Mouse (Mus musculus) limb, embryonic 11.5 days (tissue): Measurements from ENCODE around the gene Krt8. TPM values are rescaled to one million over a fixed set of nuclear protein-coding genes. Genes with fewer than 3 reads are reported as not detected.

ENCODE experiments used
- ATAC-seq: fragments of 200-750 bp; cut with Nextera tagmentation; 2 replicates; pipeline ENCODE4 v1.8.0; 2017; ENCODE audit warnings: low read depth; ENCODE audit not compliant: insufficient number of reproducible peaks, low FRiP score, low TSS enrichment
- DNase-seq: peaks from one replicate; pipeline ENCODE4 v3.0.0-alpha.2; 2015; ENCODE audit warnings: low spot score
- H3K27ac ChIP-seq: fragments of 300-500 bp; sonication (generic); replicated peaks from 2 replicates; pipeline ENCODE4 v1.5.1; 2014; ENCODE audit warnings: low read depth, mild to moderate bottlenecking, low read length
- H3K27me3 ChIP-seq: fragments of 300-500 bp; sonication (generic); 2 replicates; pipeline ENCODE4 v1.6.1; 2014; ENCODE audit warnings: mild to moderate bottlenecking, low read length, mixed read lengths; ENCODE audit not compliant: control insufficient read depth, insufficient read depth
- H3K36me3 ChIP-seq: fragments of 300-500 bp; sonication (generic); 2 replicates; pipeline ENCODE4 v1.6.1; 2014; ENCODE audit warnings: mild to moderate bottlenecking, low read length, moderate library complexity, mixed read lengths; ENCODE audit not compliant: control insufficient read depth, insufficient read depth
- H3K4me1 ChIP-seq: fragments of 300-500 bp; sonication (generic); 2 replicates; pipeline ENCODE4 v1.6.1; 2014; ENCODE audit warnings: low read length, mixed read lengths; ENCODE audit not compliant: control insufficient read depth, insufficient read depth
- H3K4me2 ChIP-seq: fragments of 300-500 bp; sonication (generic); 2 replicates; pipeline ENCODE4 v1.6.1; 2014; ENCODE audit warnings: low read depth, mild to moderate bottlenecking, moderate library complexity; ENCODE audit not compliant: severe bottlenecking
- H3K4me3 ChIP-seq: fragments of 300-500 bp; sonication (generic); 2 replicates; pipeline ENCODE4 v1.5.1; 2014; ENCODE audit warnings: low read depth, low read length
- H3K9ac ChIP-seq: fragments of 300-500 bp; sonication (generic); 2 replicates; pipeline ENCODE4 v1.6.1; 2014; ENCODE audit warnings: mild to moderate bottlenecking, low read length
- H3K9me3 ChIP-seq: fragments of 300-500 bp; sonication (generic); 2 replicates; pipeline ENCODE4 v1.6.1; 2016; ENCODE audit warnings: low read length; ENCODE audit not compliant: control insufficient read depth
- WGBS: fragments of 180-500 bp; shearing (Covaris S2); extraction: QIAGEN DNeasy Blood & Tissue Kit; methylation state at CpG from one replicate; pipeline ENCODE4 v1.1.7; 2014; 5-methylcytosine and 5-hydroxymethylcytosine counted together
- polyA plus RNA-seq: library from polyadenylated mRNA; unstranded; fragments of >200 nt; fragmentation: Nextera tagmentation; extraction: Ambion mirVana; gene quantifications from 2 replicates; pipeline ENCODE4 v1.2.1, GENCODE M21; 2014

The Krt8 gene
- polyA plus RNA-seq, 1 experiment from 2014 or later = 21.3 TPM

DNA sequence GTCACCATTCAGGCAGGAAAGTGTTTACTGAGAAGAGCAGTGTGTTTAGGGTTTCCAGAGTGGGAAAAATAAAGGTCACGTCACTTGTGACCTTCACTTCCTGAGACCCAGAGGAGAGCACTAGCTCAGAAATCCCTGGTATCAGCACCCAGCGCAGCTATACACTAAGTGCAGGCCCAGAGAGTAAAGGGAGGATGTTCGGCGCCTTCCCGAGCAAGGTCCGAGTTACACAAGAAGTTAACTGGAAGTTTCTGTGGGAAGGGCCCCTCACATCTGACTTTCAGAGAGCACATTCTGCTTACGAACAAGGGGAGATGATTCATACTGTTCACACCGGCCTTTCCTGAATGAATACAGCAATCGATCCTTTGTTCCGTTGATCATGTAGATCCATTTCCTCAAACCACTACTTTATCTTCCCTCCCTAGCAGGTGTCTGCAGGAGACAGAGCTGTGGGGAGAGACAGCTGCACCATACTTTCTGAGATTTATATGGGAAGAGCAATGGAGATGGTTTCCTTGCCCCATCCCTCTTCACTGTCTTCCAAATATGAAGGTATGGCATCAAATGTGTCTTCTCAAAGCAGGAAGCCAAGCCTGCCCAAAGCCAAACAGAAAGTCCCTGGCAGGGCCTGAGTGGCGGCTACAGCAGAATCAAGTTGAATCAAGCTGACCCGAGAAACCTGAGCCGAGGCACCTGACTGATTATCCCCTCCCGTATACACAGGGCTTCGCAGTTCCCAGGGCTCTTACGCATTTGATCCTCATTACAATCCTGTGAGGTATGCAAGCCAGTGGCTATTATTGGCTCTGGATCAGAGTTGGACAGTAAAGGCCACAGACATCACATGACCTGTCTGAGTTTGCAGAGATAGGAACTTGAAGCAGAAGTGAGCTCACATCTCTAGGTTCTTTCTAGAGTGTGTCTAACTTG, 30.1 kb upstream of the Krt8 start:
- Histone ChIP-seq H3K4me3 (no peak overlapping the region), H3K27ac (no peak overlapping the region), H3K4me2 (no peak overlapping the region), H3K9me3 (no peaks in the 10 kb centered on the region), H3K4me1 (no peaks in the 10 kb centered on the region), H3K9ac (no peak overlapping the region), H3K36me3 (no peaks in the 10 kb centered on the region), H3K27me3 (no peaks in the 10 kb centered on the region)
- 67% methylated on average over 16 of the region's 16 CpGs for WGBS
- ATAC-seq = no peak
- no peak for DNase-seq

DNA sequence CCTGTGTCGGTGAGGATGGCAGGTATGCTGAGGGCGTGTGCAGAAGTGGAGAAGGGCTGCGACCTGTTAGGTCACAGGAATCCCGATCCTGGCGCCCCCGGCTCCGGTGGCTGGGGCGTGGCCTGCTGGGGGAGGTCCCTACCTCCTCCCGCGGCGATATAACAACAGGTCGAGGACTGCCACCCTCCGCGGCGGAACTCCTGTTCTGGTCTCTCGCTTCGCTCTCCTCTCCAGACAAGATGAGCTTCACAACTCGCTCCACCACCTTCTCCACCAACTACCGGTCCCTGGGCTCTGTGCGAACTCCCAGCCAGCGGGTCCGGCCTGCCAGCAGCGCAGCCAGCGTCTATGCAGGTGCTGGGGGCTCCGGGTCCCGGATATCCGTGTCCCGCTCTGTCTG, 23.8 kb upstream of the Krt8 start, which contains the start of gene Krt18:
Gene Krt18, plus strand, starts transcription at position 141 of the 400 bp plus-strand sequence.
- Histone ChIP-seq H3K27ac (no peak within 1 kb of the TSS), H3K4me2 (peak within 1 kb of the TSS; percentile 66), H3K27me3 (peaks cover 29% of the 10 kb centered on the region), H3K36me3 (no peaks in the 10 kb centered on the region), H3K4me3 (peak within 1 kb of the TSS; percentile 35), H3K4me1 (peaks cover 16% of the 10 kb centered on the region), H3K9me3 (no peaks in the 10 kb centered on the region), H3K9ac (peak within 1 kb of the TSS; percentile 53)
- ATAC-seq (peak; percentile 45; the same call in 1 of the 2 replicates), DNase-seq (peak; percentile 63)
- WGBS = 1% methylated on average over 28 of the region's 28 CpGs

DNA sequence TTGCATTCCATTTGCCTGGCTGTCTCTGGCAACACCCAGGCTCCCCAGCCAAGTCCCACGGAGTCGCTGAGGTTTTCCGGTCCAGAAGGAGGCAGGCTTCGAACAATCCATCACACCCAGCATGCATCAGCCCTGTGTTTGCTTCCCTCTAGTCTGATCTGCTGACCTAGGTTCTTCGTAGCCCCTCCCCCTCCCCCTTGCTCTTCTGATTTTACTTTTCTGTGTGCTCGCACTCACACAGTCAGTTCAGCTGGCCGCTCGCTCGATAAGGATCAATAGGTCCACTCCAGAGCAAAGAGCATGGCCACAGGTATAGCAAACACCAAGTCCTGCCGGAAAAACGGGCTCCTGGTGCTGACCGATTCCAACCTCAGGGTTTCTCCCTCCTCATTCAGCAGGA, 22.1 kb upstream of the Krt8 start:
- DNase-seq (no peak), ATAC-seq (no peak)
- WGBS = 8% methylated on average over 12 of the region's 12 CpGs
- Histone ChIP-seq H3K9me3 (no peaks in the 10 kb centered on the region), H3K27me3 (peaks cover 29% of the 10 kb centered on the region), H3K27ac (no peak overlapping the region), H3K4me1 (peaks cover 16% of the 10 kb centered on the region), H3K9ac (no peak overlapping the region), H3K4me2 (no peak overlapping the region), H3K4me3 (no peak overlapping the region), H3K36me3 (no peaks in the 10 kb centered on the region)

DNA sequence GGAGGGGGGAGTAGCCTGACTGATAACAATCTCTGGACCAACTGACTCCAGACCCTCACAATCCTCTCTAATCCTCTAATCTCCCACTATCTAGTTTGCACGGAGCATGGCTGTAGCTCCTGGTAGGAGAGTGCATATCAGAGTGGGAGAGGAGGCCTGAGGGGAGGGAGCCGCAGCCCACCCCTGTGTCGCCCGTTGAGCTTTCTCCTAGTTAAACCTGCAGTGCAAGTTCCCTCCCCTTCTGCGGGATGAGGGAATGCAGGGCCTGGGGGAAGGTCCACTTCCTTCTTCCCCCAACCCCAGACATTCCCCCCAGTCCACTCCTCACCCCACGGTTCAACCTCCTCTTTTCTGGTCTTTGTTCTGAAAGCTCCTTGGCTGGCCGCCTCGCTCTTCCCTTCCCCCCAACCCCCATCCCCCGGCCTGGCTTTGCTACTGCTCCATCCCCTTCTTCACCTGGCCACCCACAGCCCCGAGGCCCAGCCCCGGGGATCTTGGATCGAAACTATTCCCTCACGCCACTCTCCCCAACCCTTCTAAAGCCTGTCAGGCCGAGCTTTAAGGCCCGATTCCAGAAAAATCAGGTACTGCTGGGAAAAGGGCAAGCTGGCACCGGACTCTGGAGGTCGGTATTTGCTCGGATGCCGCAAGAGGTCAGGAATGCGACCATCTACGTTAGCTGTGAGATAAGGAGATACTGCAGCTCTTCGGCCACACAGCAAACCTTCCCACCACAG, 21.0 kb upstream of the Krt8 start:
- Histone ChIP-seq H3K9me3 (no peaks in the 10 kb centered on the region), H3K4me1 (peaks cover 16% of the 10 kb centered on the region), H3K27me3 (peaks cover 29% of the 10 kb centered on the region), H3K27ac (no peak overlapping the region), H3K4me2 (peak overlapping the region; percentile 27), H3K4me3 (no peak overlapping the region), H3K36me3 (no peaks in the 10 kb centered on the region), H3K9ac (peak overlapping the region; percentile 45; the same call in 1 of the 2 replicates)
- DNase-seq (peak; percentile 56), ATAC-seq (no peak)
- WGBS = 4% methylated on average over 21 of the region's 22 CpGs

DNA sequence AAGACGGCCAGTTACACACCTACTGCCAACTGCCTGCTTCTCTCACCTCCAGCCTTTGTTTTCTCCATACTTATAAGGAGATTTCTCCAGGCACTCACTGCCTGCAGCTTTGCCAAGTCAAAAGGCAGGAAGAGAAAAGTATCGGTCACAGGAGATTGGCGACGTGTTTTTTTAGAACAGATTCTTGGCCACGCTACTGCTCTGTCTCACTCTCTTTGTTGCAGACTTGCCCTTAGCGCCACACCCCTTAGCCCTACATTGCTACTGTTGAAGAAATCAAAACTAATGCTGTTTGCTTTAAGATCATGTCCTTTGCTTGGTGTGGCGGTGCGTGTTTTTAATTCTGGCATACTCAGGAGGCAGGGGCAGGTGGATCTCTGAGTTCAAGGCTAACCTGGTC, 19.6 kb upstream of the Krt8 start:
- ATAC-seq (no peak), DNase-seq (no peak)
- Histone ChIP-seq H3K9ac (no peak overlapping the region), H3K9me3 (no peaks in the 10 kb centered on the region), H3K27ac (no peak overlapping the region), H3K4me2 (no peak overlapping the region), H3K36me3 (no peaks in the 10 kb centered on the region), H3K27me3 (peaks cover 29% of the 10 kb centered on the region), H3K4me3 (no peak overlapping the region), H3K4me1 (peaks cover 16% of the 10 kb centered on the region)
- WGBS = 72% methylated on average over 8 of the region's 8 CpGs

DNA sequence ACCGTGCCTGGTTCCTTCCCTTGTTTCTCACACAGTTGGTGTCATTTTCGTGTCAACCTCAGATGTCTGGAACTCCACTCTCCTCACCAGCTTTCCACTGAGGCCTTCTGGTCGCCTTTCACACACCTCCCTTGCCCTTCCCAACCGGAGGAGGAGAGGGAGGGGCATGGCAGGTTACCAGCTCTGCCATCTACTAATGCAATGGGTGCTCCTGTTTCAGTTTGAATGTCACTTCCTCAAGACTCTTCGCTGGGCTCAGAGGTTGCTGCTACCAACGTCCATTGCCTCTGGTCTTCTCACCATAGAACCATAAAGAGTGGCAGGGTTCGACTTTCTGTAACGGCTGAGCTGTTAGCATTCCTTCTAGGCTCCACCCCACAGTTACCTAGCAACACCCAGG, 18.2 kb upstream of the Krt8 start:
- ATAC-seq = no peak
- H3K9ac ChIP-seq = no peak overlapping the region
- no peak overlapping the region for H3K4me2 ChIP-seq
- DNase-seq = no peak
- peaks cover 7% of the 10 kb centered on the region for H3K4me1 ChIP-seq
- no peak overlapping the region for H3K27ac ChIP-seq
- H3K9me3 ChIP-seq = no peaks in the 10 kb centered on the region
- WGBS = 23% methylated on average over 8 of the region's 8 CpGs
- H3K4me3 ChIP-seq = no peak overlapping the region
- H3K27me3 ChIP-seq = peaks cover 23% of the 10 kb centered on the region
- no peaks in the 10 kb centered on the region for H3K36me3 ChIP-seq

DNA sequence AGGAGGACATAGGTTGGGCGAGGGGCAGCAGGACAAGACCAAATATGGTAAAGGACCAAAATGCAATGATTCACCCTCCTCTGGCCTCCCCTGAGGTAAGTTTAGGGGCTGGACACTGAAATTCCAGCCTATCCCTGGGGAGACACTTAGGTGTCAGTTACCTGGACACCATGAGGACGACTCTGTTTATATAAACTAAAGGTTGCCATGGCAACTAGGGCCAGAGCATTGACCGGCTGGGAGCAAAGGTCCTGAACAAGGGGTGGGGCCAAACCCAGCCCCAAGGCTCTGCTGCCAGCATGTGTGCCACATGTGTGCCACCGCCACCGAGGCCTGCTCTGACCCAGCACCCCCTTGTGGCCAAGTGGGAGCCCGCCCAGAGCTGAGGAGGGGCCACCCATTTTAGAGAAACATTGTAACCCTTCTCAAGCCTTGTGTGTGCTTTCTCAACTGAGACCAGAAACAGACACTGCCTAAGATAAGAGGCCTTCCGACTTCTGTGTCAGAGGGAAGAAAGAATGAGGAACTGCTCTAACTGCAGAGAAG, 13.7 kb upstream of the Krt8 start:
- no peak overlapping the region for H3K27ac ChIP-seq
- no peaks in the 10 kb centered on the region for H3K4me1 ChIP-seq
- no peak overlapping the region for H3K4me2 ChIP-seq

DNA sequence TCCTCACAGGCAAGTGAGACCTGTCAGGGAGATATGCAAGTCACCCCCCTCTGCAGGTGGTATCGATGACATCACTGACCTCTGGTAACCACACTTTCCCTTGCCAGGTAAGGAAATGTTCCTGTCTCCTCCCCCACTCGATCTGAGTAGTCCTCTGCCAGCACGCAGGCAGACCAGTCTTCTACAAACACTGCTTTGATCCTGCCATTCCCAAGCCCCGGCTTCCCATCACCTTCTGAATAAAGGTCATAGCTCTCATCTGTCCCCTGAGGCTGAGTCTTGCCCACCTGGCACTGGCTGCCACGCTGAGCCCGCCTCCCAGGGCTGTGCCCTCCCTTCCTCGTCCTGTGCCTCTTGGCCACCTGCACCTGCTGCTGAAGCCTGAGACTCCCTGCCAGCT, 12.5 kb upstream of the Krt8 start:
- Histone ChIP-seq H3K27ac (no peak overlapping the region), H3K9ac (no peak overlapping the region)
- WGBS = 11% methylated on average over 7 of the region's 7 CpGs

More for the DNA sequence above, 13.7 kb upstream of the Krt8 start:
- H3K9me3 ChIP-seq = no peaks in the 10 kb centered on the region
- no peaks in the 10 kb centered on the region for H3K36me3 ChIP-seq
- DNase-seq = peak; percentile 48
- ATAC-seq = no peak
- no peaks in the 10 kb centered on the region for H3K27me3 ChIP-seq
- no peak overlapping the region for H3K9ac ChIP-seq
- H3K4me3 ChIP-seq = no peak overlapping the region
- WGBS = 15% methylated on average over 7 of the region's 7 CpGs

More for the DNA sequence above, 12.5 kb upstream of the Krt8 start:
- Histone ChIP-seq H3K4me1 (no peaks in the 10 kb centered on the region), H3K4me3 (no peak overlapping the region), H3K36me3 (no peaks in the 10 kb centered on the region), H3K9me3 (no peaks in the 10 kb centered on the region), H3K4me2 (no peak overlapping the region), H3K27me3 (no peaks in the 10 kb centered on the region)
- ATAC-seq = no peak
- DNase-seq = no peak
